Mouse (Mus musculus) adrenal gland, postnatal 4 days (tissue): Measurements from ENCODE around the gene 4931429L15Rik. TPM values are rescaled to one million over a fixed set of nuclear protein-coding genes. Genes with fewer than 3 reads are reported as not detected.
"Not testable (repeated sequence)": the region's sequence is repeated elsewhere in the genome, so short reads cannot be mapped to it uniquely, and the experiment has no call there.

Experiments used
- DNase-seq, 2 experiments: peaks; one replicate each; pipeline ENCODE4 v3.0.0; 2021 to 2022; ENCODE audit warnings: low spot score in 2 of 2, mixed read lengths in 2 of 2
- long read RNA-seq, 2 experiments: library from polyadenylated mRNA; stranded (forward); transcript quantifications; one replicate each; pipeline ENCODE4 v2.0.0; 2021
- total RNA-seq, 2 experiments: library from RNA; stranded (reverse); gene quantifications; 2 replicates each; pipeline ENCODE4 v1.2.3; 2021

4931429L15Rik gene
- not detected for total RNA-seq
- long read RNA-seq, experiment 1 = 0 reads
- long read RNA-seq, experiment 2 = 0 reads

DNA sequence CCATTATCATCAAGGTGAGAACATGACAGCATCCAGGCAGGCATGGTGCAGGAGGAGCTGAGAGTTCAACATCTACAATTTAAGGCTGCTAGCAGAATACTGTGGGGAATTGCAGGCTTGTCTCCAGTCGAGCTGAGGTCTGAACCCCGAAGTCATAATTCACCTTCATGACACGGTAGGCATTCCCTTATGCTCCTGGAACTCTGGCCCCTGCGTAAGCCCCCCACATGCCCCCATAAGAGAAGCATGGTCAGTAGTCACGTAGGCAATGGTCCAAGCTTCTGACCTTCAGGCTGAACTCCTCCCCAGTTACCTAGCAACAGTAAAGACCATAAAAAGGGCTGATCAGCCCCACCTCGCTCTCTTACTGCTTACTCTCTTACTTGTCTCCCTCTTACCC is at the start of gene 4931429L15Rik:
Gene 4931429L15Rik (minus strand): TSS at position 101 of the 400 bp plus-strand sequence.
- not testable (repeated sequence) for DNase-seq

DNA sequence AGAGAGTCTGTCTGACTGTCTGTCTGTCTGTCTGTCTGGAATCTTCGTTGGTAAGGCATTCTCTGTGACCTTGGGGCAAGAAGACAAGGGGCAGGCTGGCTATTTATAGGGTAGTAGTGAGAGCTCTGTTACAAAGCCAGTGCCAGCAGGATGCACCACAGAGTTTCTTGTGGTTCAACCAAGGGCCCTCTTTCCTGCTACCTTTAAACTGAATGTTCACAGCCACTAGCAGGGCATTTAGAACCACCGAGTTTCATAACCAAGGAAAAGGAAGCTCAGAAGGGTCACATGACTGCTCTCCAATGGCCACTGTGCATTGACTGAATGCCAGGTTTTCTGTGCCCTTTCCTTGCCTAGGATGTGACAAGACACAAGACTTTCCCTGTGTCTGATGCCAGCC is 42.7 kb upstream of the 4931429L15Rik start:
- DNase-seq = no peak

DNA sequence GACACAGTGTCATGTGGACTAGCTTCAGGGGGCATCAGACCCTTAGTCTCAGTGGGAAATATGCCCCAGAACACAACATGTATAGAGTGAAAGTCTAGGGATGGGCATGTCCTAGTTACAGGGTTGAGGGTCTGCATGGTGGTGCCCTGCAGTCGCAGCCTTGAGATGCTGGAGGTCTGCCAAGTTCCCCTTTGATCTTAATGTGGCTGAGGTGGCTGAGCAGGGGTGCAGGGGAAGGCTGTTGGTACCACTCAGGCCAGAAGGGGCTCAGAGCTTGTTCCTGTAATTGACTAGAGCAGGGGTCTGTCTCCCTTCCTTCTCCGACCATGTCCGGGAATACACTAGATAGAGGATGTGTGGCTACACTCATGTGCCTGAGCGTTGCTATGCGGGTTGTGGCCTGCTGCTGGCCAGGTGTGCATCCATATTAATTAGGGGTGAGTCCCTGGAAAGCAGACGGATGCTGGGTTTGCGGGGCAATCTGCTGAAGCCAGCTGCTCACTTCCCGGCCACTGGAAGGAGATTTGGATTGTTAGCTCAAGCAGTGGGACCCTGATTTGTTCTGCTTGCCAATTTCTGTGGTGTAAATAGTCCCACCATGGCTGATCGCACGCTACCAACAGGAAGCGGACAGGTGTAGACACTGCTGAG is 41.8 kb upstream of the 4931429L15Rik start:
- DNase-seq = no peak

DNA sequence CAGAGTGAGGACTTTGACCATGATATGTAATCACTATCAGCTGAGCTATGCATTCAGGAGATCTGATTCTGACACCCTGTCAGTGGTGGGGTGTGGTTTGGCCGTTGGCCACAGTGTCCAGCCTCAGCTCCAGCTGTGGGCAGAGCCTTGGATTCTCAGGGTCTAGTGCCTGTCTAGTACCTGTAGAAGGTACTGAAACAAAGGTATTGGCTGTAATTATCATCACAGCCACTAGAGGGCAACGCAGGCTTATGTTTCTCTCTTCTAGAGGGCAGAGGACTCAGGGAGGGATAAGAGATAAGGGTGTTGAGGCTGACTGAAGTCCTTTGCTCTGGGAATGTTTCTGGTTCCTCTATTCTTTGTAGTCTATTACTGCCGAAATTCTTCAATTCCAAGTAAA is 34.2 kb upstream of the 4931429L15Rik start:
- no peak for DNase-seq

DNA sequence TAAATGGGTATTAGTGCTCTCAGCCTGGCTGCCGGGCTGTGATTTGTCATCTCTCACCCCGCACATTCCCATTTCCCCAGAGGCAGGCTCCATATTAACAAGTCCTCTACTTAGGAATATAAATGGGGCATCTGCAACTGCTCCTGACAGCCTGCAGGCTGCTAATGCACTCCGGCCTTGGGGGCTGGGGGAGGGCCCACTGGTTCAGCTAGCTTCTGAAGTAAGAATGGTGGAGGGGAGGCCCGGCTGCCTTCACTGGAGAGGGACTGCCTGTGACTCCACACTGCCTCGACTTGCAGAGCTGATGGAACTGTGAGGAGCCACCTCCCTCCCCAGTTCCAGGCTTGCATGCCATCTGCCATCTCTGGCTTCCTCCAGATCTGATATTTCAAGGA is 33.5 kb upstream of the 4931429L15Rik start:
- DNase-seq = no peak

DNA sequence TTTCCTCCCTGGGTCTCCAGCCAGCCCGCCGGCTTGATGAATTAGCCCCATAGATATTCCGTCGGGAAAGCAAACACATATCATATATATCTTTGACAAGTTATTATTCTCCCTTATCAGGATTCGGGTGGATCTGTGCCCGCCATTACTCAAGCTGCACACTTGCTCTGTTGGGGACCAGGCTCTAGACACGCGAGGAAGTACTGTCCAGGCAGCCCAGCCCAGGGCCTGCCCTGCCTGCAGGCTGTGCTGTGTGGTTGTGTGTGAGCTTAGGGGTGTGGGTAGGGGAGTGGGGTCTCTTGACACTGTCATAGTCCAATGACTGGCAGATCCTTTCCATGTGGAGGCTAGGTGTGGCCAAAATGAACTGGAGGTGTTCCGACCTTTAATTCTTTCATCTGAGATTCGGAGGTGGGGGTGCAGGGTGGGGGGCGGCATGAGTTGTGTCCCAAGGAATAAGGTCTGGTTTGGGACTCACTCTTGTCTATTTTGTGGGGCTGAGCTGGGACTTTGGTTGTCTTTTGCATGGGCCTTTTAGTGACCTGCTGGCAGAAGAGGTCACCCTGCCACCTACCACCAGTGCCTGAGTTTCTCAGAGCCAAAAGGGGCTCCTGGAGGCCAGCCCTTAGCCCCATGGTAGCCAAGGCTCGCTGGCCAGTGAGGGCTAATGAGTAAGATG is 33.0 kb upstream of the 4931429L15Rik start:
- DNase-seq = no peak

DNA sequence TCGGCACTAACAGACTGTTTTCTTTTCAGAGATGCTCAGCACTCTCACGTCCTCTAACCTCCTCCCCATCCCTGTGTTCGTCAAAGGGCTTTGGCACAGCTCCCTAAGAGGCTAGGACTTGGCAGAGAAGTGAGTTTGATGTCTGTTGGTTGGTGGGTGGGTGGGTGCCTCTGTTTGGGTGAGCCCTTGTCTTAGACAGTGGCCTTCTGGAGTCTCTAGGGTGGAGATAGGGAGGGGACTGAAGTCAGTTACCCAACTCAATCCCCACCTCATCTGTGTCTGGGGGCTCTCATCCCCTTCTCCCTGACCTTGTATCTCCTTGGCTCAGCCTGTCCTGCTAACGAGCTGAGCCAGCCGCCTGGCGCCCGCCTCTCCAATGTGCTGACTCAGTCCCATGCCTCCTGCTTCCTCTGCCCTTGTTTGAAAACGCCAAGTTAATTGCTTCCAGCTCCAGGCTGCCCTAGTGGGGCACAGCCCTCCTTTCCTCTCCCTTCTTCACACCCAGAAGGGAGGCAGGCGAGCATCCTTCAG is 30.7 kb upstream of the 4931429L15Rik start:
- no peak for DNase-seq

DNA sequence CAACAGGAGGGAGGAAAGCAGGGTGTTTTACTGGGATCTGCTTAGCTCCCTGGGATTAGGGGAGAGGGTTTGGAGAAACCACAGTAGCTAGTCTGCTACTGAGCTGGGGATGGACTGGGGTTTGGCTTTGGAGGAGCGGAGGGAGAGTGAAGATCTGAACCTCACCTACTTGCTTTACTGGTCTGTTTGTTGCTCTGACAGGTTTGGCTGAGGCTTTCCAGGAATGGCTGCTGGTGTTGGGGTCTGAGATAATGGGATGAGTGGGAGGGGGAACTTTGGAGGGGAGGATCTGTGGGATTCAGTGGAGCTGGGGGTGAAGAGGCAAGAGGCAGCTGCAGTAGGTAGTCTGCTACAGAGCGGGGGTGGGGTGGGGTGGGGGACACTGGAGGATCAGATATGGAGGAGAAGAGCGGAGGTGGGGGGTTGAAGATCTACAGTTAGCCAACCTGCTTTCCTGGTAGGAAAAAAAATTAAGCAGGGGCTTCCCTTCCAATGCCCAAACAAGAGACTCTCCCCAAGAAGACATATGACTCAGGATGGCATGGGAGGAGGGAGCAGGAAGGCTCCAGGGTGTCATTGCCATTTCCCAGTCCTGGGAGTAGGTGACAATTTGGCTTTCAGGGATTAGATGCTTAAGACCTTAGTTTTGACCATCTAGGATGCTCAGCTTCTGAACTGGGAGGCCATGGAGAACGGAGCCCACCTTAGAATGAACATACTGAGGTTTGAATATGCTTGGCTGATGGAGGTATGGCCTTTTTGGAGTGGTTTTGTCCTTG is 26.3 kb upstream of the 4931429L15Rik start:
- no peak for DNase-seq

DNA sequence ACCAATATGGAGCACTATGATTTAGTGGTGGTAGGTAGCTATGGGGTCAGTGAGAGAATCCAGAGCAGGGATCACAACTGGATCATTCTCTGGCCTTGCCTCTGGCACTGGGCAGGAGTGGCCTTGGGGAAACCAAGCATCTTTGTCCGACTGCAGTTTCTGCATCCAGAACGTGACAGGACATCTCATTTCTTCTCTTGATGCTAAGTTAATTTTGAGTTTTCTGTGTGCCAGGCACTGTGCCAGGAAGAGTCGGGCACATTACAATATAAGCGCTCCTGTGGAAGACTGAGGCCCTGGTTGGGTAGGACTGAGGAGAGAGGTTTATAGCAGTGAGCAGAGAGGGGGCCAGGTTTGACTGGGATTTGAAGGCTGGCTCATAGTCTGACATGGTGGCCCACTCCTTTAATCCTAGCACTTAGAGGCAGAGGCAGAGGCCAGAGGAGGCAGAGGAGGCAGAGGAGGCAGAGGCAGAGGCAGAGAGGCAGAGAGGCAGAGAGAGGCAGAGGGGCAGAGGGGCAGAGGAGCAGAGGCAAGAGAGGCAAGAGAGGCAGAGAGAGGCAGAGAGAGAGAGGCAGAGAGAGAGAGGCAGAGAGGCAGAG is 19.4 kb upstream of the 4931429L15Rik start:
- DNase-seq = no peak

DNA sequence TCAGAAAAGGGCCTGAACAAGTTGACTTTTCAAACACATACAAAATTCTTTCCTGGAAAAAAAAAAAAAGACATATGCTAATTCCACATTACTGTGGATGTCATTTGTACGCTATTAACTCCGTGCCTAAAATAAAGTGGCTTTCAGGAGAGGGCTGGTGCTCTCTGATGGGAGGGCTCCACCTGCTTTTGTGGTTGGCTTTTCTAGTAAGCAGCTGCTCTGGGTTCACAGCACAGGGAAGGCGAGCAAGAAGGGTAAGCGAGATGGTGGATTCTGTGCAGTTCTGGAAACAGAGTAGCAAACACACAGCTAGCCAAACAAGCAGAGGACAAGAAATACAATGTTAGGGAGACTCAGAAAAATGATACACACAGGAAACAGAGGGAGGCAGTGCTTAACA is 18.6 kb upstream of the 4931429L15Rik start:
- DNase-seq = no peak

DNA sequence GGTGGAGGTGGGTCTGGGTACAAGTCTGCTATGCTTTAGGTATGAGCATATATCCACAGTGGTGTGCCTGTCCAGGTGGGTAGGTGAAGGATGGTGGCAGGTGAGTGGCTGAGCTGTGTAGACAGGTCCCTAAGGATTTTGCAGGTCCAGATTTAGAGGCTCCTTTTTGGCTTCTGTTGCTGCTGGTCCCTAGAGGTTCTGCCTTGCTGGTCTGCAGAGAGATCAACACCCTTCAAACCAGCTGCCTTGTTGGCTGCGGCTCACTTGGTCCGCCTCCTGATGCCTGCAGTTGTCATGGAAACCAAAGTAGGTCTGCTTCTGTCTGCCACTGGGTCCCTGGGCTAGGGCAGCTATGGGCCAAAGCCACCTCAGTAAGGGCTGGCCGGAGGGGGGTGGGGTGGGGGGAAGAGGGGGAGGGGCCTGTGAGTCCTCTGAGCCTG is 18.1 kb upstream of the 4931429L15Rik start:
- DNase-seq = no peak

DNA sequence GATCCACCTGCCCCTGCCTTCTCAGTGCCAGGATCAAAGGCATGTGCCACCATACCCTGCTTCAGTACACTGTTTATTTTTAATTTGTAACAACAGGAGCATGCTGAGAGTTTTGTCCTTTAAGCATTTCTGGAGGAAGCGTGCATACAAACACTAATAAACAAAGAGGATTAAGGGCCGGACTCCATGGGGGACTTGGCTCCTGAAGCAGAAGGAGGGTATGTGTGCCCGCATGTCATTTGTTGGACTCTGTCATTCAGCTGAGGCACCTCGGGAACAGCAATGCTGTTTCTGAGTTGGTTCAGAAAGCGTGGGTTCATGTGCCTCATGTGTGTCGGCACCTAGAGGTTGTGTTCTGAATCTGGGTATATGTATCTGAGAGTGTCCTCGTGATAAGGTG is 17.5 kb upstream of the 4931429L15Rik start:
- no peak for DNase-seq

DNA sequence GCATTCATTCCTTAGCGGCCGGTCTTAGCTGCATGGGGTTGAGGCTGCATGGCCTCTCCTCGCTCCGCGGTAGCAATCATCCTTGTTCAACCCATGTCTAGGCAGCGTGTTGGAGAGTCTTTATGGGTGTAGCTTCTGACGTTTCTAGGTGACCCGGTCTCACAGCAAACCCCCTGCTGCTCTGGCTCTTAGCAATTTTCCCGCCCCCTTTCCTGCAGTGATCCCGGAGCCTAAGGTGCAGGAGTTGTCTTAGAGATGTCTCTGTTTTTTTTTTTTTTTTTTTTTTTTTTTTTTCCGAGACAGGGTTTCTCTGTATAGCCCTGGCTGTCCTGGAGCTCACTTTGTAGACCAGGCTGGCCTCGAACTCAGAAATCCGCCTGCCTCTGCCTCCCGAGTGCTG is 16.5 kb upstream of the 4931429L15Rik start:
- not testable (repeated sequence) for DNase-seq

DNA sequence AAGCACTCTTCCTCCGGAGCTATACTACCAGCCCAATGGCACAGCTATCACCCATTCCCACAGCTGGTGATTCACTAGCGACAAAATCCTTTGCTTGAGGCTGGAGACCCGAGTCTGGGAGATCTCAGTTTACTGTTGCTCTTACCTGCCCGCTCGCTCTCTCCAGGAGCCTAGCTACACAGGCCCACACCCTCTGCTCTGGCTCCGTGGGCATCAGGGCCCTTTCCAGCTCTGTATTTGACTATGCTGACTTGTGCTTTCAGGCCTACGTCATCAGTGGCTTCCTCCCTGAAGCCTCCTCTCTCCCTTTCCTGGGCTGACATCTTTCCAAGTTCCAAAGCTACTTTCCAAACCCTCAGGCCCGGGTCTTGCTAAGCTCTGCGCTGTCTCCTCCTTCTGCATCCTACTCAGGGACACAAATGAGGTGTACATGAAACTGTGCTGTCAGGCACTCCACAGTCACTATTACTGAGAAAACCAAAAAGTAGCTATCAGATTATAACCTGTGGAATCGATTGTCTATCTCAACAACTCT is 15.7 kb upstream of the 4931429L15Rik start:
- DNase-seq = no peak

DNA sequence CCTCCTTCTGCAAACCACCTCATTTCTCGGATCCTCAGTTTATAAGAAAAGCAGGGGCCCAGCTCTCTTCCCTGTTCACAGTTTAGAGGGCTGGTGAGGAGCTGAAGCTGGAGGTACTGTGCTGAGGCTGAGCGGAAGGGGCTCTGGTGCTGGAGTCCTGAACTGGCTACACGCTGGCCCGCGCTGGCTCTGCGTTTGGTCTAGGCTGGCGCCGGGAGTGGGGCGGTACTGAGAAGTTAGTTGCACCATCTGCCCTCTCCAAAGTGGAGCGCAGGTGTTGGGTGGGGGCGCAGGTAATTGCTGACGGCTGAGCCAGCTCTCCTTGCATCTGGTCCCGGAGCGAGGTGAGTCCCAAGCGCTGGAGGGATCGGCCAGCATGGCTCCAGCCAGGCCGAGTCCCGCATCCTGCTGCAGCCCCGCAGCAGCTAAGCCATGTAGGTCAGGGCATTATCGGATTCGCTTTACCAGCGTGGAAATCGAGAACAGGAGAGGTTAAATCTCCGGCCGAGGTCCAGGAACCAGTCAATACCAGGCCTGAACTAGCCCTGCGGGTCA is 14.8 kb upstream of the 4931429L15Rik start:
- DNase-seq = no peak

DNA sequence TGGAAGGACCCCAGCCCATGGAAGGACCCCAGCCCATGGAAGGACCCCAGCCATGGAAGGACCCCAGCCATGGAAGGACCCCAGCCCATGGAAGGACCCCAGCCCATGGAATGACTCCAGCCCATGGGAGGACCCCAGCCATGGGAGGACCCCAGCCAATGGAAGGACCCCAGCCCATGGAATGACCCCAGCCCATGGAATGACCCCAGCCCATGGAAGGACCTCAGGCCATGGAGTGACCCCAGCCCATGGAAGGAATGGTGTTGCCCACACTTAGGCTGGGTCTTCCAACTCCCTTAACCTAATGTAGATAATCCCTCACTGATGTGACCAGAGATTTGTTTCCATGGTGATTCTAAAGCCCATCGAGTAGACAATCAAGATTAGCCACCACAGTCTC is 11.5 kb upstream of the 4931429L15Rik start:
- DNase-seq = no peak

DNA sequence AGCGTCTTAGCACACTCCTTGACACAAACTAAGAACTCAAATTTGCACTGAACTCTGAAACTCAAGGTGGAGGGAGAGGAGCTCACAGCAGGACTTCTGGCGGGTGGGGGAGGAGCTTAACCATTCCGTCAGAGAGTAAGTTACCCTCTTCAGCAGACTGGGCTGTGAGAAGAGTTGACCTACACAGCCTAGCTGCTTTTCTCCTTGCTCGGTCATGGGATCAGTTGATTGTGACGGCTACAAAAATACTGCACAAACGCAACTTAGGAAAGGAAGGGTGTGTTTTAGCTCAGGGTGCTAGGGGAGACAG is 10.8 kb upstream of the 4931429L15Rik start:
- no peak for DNase-seq

DNA sequence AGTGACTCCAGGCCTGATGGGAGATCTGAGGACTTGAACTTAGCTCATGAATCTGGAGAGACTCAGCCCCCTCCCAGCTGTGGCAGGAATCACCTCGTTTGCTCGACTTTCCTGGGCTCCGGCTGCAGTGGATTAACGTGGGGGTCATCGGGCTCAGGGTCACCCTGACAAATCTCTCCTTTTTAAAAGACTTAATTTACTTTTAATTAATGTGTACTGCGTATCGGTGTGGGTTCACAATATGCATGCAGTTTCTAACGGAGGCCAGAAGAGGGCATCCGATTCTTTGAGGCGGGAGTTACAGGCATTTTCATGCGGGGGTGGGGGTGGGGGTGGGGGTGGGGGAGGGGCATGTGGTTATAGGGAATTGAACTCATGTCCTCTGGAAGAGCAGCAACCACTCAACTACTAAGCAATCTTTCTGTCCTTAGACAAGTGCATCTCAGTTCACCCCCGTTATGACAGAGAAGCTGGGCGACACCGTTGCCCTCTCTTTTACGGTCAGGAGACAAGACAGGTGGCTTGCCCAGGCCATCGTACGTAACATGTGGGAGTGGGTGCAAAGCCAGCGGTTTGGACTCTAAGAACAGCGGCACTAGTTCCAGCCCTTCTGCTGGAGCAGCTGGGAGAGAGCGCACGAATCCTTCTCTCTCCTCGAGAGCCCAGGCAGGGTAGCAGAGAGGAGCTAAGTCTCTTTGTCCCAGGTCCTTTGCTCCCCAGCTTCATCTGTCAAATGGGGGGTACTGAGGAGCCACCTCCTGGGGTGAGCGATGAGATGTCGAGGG is 10.2 kb upstream of the 4931429L15Rik start:
- no peak for DNase-seq

DNA sequence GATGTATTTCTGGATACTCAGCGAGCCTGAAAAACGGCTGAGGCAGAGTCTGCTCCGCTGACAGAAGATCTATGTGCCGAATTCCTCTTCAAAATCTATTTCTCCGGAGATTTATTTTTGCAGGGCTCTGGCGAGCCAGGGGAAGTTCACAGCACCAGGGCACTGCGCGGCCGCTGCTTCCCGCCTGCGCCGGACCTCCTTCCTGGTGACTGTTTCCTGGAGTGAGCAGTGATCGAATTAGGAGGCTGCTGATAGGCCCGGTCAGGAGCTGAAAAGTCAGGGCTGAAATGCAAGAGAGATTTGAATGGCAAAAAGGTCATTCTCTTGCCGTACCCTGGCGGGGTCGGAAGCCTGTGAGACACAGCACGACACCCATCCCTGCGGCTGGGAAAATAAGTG is 9.5 kb upstream of the 4931429L15Rik start:
- no peak for DNase-seq

DNA sequence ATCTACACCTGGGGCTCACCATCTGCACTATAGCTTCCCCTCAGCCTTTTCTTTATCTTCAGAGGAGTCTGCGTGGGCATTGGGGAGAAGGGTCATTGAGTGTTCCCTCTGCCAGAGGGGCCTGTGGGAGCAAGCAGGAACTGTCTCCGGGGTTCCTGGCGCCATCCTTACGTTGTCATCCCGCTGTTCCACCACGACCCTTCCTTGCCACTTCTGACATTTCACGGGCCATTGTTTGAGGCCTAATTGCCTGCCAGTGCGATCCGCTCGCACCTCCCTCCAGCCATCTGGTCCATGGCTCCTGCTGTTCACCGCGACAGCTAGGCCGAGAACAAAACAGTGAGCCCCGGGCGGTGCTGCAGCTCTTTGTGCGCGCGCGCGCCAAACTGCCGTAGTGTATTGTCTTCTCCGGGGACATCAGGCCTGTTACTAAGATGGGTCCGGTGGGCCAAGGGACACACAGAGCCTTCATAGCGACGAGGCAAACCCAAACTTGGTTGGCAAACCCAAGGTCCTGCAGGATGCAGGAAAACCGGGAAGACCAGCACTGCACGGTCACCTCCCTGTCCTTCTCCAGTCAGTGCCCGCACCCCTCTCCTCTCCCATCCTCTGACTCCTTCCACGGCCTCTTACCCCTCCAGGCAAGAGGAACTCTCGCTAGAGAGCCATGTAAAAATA is 8.9 kb upstream of the 4931429L15Rik start:
- no peak for DNase-seq
